Mouse (Mus musculus) ES-Bruce4 (cell line): ENCODE data around the gene Med16.

ENCODE experiments used
- CTCF ChIP-seq: IDR thresholded peaks from one replicate; pipeline ENCODE4 v1.8.1; 2011; ENCODE audit warnings: low read depth, low read length
- EP300 ChIP-seq: IDR thresholded peaks from 2 replicates; pipeline ENCODE4 v1.6.1; 2011; ENCODE audit warnings: low read depth, low read length; ENCODE audit not compliant: insufficient read depth

- no peak for TF ChIP-seq CTCF
- TF ChIP-seq EP300: no peak
Measured at GRCm38 (mm10) chr10:79861230-79862048, 47.3 kb downstream of the Med16 start.
